Mouse (Mus musculus): ENCODE data around the gene Srd5a3.

The Srd5a3 gene

GRCm38 (mm10) chr5:76152956-76153355, 12.9 kb downstream of the Srd5a3 start:
- DNase-seq (ENCODE audit: extremely low read depth, low read depth, low spot score) = no peak

DNA sequence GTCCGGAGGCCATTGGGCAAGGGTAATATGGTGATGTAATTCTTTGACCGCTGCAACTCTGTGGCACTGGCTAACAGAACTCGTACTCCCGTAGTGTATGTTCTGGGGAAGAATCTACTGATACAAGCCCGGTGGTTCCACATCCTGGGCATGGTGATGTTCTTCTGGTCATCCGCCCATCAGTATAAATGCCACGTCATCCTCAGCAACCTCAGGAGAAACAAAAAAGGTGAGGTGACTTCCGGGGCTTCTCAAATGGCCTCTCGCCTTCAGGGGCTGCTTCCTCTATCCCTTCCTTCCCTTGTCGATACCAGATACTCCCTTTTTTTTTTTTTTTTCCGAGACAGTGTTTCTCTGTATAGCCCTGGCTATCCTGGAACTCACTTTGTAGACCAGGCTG, 13.4 kb downstream of the Srd5a3 start:
- DNase-seq (ENCODE audit: extremely low read depth, low read depth, low spot score) = no peak

DNA sequence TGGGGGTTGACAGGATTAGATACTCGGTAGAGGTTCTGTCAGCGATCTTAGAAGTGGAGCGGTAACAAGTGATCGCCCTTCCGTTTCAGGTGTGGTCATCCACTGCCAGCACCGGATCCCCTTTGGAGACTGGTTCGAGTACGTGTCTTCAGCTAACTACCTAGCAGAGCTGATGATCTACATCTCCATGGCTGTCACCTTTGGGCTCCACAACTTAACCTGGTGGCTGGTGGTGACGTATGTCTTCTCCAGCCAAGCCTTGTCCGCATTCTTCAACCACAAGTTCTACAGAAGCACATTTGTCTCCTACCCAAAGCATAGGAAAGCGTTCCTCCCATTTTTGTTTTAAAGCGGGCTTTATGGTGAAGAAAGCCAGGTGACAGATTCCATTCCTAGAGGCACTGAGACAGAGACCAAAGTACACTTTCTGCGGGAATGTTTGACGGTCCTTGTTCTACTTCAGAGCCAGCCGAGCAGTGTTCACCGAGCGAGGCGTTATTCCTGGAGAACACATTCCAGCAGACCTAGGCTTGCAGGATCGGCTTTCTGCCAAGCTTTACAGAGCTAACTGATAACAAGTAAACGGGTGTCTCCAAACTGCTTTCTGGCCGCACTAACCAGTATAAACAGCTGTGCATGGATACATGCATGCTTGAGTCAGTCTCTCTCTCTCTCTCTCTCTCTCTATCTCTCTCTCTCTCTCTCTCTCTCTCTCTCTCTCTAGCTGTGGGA, 14.5 kb downstream of the Srd5a3 start:
- DNase-seq (ENCODE audit: extremely low read depth, low read depth, low spot score) = no peak

DNA sequence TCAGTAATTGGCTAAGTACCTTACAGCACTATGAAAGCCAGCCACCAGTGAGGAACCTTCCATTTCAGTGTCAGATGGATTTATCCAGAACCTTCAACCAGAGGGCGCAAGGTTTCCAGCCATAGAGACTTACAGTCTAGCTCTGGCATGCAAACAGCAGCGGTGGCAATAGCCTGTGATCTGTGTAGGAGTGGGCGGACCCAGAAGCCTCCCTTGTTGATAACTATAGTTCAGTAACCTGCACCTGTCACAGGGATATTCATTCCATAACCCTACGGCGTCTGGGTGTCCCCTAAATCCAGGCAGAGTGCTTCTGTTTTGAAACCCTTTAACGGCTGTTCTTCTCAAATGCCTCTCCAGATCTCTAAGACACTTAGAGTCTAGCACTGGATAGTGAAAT, 19.5 kb downstream of the Srd5a3 start:
- no peak for DNase-seq (ENCODE audit: extremely low read depth, low read depth, low spot score)

GRCm38 (mm10) chr5:76160086-76160485, 20.0 kb downstream of the Srd5a3 start:
- DNase-seq (ENCODE audit: extremely low read depth, low read depth, low spot score) = no peak

- no peak for DNase-seq (ENCODE audit: extremely low read depth, low read depth, low spot score)
Observed at GRCm38 (mm10) chr5:76161491-76161890, 21.4 kb downstream of the Srd5a3 start.

- no peak for DNase-seq (ENCODE audit: extremely low read depth, low read depth, low spot score)
Observed at GRCm38 (mm10) chr5:76162926-76163325, 22.9 kb downstream of the Srd5a3 start.

GRCm38 (mm10) chr5:76163828-76164390, 23.8 kb downstream of the Srd5a3 start:
- DNase-seq (ENCODE audit: extremely low read depth, low read depth, low spot score) = no peak

- DNase-seq (ENCODE audit: extremely low read depth, low read depth, low spot score) = no peak
Observed at GRCm38 (mm10) chr5:76164827-76165226, 24.8 kb downstream of the Srd5a3 start.

- no peak for DNase-seq (ENCODE audit: extremely low read depth, low read depth, low spot score)
Observed at GRCm38 (mm10) chr5:76170522-76170921, 30.5 kb downstream of the Srd5a3 start.

GRCm38 (mm10) chr5:76171039-76171438, 31.0 kb downstream of the Srd5a3 start:
- no peak for DNase-seq (ENCODE audit: extremely low read depth, low read depth, low spot score)

GRCm38 (mm10) chr5:76175051-76175450, 35.0 kb downstream of the Srd5a3 start:
- no peak for DNase-seq (ENCODE audit: extremely low read depth, low read depth, low spot score)

DNA sequence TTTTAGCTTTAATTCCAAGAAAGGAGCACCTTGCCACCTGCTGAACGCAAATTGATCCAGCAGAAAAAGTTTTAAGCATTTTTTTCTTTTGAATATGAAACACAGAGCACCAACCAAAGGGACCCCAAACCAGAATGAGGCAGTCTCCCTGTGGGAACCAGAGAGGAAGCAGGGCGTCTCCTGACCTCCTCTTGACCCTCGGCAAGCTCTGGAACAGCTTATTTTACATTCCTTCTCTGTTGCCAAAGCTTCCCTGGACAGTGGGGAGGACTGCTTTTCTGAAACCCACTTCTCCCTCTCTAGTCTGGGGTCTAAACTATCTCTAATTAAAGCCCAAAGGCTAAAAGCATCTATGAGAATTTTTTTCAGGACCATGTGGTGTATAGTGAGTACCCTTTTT, 36.3 kb downstream of the Srd5a3 start:
- no peak for DNase-seq (ENCODE audit: extremely low read depth, low read depth, low spot score)

DNA sequence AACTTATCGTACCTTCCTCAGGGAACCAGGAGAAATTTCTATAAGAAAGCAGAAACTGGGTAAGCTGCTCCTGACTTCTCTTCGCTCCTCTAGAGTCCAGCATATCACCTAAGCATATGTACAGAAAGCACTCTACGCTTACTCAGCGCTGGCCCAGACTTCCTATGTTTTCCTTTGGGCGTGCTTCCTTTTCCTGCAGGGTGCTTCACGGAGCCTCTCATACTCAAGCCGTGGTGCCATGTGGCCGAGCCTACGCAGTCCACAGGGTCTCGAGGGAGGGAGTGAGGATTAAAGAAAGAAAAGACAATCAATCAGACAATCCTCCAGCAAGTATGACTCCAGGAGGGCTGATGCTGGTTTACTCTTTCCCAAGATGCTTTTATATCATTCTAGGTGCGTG, 36.8 kb downstream of the Srd5a3 start:
- no peak for DNase-seq (ENCODE audit: extremely low read depth, low read depth, low spot score)

GRCm38 (mm10) chr5:76177664-76178063, 37.6 kb downstream of the Srd5a3 start:
- no peak for DNase-seq (ENCODE audit: extremely low read depth, low read depth, low spot score)

- DNase-seq (ENCODE audit: extremely low read depth, low read depth, low spot score) = no peak
Observed at GRCm38 (mm10) chr5:76179171-76179570, 39.1 kb downstream of the Srd5a3 start.

GRCm38 (mm10) chr5:76179791-76180190, 39.7 kb downstream of the Srd5a3 start:
- DNase-seq (ENCODE audit: extremely low read depth, low read depth, low spot score) = no peak

GRCm38 (mm10) chr5:76182326-76182725, 42.3 kb downstream of the Srd5a3 start:
- DNase-seq (ENCODE audit: extremely low read depth, low read depth, low spot score) = no peak

GRCm38 (mm10) chr5:76183043-76183749, 43.1 kb downstream of the Srd5a3 start:
- no peak for DNase-seq (ENCODE audit: extremely low read depth, low read depth, low spot score)

GRCm38 (mm10) chr5:76183750-76184261, 43.7 kb downstream of the Srd5a3 start, which contains the start of gene Tmem165:
TSS of gene Tmem165 (plus strand) at chr5:76183880.
- DNase-seq (ENCODE audit: extremely low read depth, low read depth, low spot score) = no peak

GRCm38 (mm10) chr5:76184286-76185080, 44.4 kb downstream of the Srd5a3 start:
- DNase-seq (ENCODE audit: extremely low read depth, low read depth, low spot score) = no peak
